Mouse (Mus musculus) testis, adult 2 months (tissue): Measurements from ENCODE around the gene Olfr827.

Experiments used
- CTCF ChIP-seq: fragments of 200-500 bp; IDR thresholded peaks from 2 replicates; pipeline ENCODE4 v1.5.1; 2012; ENCODE audit warnings: low read depth, mild to moderate bottlenecking, inconsistent platforms, low read length, moderate library complexity; ENCODE audit not compliant: control insufficient read depth, insufficient read depth, insufficient replicate concordance
- POLR2A ChIP-seq: fragments of 200-500 bp; IDR thresholded peaks from 2 replicates; pipeline ENCODE4 v1.6.1; 2012; ENCODE audit warnings: low read depth, mild to moderate bottlenecking, inconsistent platforms, low read length, moderate library complexity; ENCODE audit not compliant: control insufficient read depth

GRCm38 (mm10) chr10:130263203-130263602 lies 49.0 kb upstream of the Olfr827 start:
- TF ChIP-seq CTCF (no peak), POLR2A (no peak)
